ENCODE assay signal across 27 mouse cellular contexts in the genomic region with DNA sequence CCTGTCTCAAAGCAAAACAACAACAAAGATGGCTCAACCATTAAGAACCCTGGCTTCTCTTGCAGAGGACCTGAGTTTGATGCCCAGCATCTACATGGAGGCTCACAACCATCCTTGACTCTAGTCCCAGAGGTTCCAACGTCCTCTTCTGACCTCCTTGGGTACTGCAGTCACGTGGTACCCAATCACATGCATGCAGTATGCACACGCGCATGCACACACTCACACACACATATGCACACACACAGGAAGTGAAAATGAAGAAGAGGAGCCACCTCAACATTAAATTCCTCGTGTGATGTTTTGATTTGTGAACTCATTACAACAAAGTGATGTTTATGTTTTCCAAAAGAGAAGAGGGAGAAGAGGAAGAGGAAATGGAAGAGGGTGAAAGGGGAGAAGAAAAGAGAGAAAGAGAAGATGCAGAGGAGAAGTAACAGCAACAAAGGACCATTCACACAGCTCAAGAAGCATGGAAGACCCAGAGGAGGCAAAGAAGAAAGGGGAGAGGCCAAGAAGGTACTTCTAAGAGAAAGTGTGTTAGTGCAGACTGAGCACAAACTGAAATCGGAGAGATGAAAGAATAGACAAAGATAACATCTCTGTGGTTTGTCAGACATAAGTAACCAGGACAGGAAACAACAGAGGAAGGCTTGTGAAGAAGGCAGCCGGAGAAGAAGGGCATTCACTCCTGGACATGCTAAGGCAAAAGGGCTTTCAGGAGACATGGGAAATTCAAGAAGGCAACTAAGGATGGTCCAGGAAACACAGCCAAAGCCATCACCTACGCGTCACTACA. TPM values are rescaled to one million over a fixed set of nuclear protein-coding genes. Genes with fewer than 3 reads are reported as not detected.
DNase-seq lines count a peak whose midpoint lies in the region; ATAC-seq and TF ChIP-seq lines count a peak whose summit lies in the region.
"Had no signal": no experiment of that assay in that cellular context is flagged by ENCODE, and none has a peak within 500 bp of the region (broad histone marks: within the 10 kb centered on the region; RNA-seq: fewer than 3 reads in every experiment).

No protein-coding gene starts in this region.

- WGBS in neural tube, embryonic 15.5 days, result 84% methylated on average over 9 of the region's 9 CpGs

- H3K79me2 ChIP-seq in MEL (ENCODE audit: control insufficient read depth, insufficient read depth, low read length, poor library complexity), result no peaks in the 10 kb centered on the region

- H3K9ac ChIP-seq in MEL (ENCODE audit: control insufficient read depth, low read depth, low read length, poor library complexity, severe bottlenecking), result no peak overlapping the region
- H3K9ac ChIP-seq in neural tube, embryonic 15.5 days (replicated peaks), result no peak overlapping the region
- H3K9ac ChIP-seq: embryonic facial prominence, embryonic 13.5 days; forebrain, embryonic 12.5 days; hindbrain, embryonic 15.5 days; kidney, embryonic 15.5 days; liver, embryonic 13.5 days; midbrain, embryonic 13.5 days; neural tube, embryonic 13.5 days had no signal

- H3K27ac ChIP-seq in MEL (ENCODE audit: control insufficient read depth, low read depth, low read length), result no peak overlapping the region
- H3K27ac ChIP-seq in neural tube, embryonic 15.5 days (replicated peaks), result no peak overlapping the region
- H3K27ac ChIP-seq: embryonic facial prominence, embryonic 13.5 days; forebrain, embryonic 12.5 days; hindbrain, embryonic 15.5 days; kidney, embryonic 15.5 days; left cerebral cortex, adult 2 months; liver, embryonic 13.5 days; midbrain, embryonic 13.5 days; neural tube, embryonic 13.5 days; stomach, postnatal 0 days had no signal

- no peak for ATAC-seq in monocyte, adult 5-6 weeks (replicated peaks; ENCODE audit: insufficient number of reproducible peaks, low FRiP score, low TSS enrichment, poor library complexity, severe bottlenecking)
- ATAC-seq in neural tube, embryonic 15.5 days (ENCODE audit: low FRiP score), result no peak
- ATAC-seq: midbrain, embryonic 13.5 days had no signal

- DNase-seq in cerebellum, adult 9-10 months, result peak; percentile 9
- DNase-seq in cerebellum, postnatal 36 days, result no peak
- no peak for DNase-seq in MEL (ENCODE audit: low read depth, low spot score)
- peak; percentile 84 for DNase-seq in naive thymus-derived CD4-positive, alpha-beta T cell, adult 2 months (ENCODE audit: low read depth)
- DNase-seq in thymus, postnatal 4 days, result peak; percentile 50
- no peak for DNase-seq in gastrocnemius, postnatal 36 days
- DNase-seq: adrenal gland, adult 2 months; cerebellum, adult 11-12 months; cerebellum, postnatal 14 days; gastrocnemius, postnatal 25 days; kidney, adult 11 months; kidney, postnatal 4 days; liver, embryonic 13.5 days; lung, adult 2 months; right cerebral cortex, adult 18-20 months had no signal

- no peaks in the 10 kb centered on the region for H3K4me1 ChIP-seq in MEL (ENCODE audit: control insufficient read depth in 1 of 2, insufficient read depth in 2 of 2, low read length in 2 of 2)
- no peaks in the 10 kb centered on the region for H3K4me1 ChIP-seq in neural tube, embryonic 15.5 days
- H3K4me1 ChIP-seq: forebrain, embryonic 12.5 days; hindbrain, embryonic 15.5 days; kidney, embryonic 15.5 days; liver, embryonic 13.5 days; midbrain, embryonic 13.5 days; neural tube, embryonic 13.5 days had no signal

- intact Hi-C loops in gastrocnemius, postnatal 36 days (cut with DNase I), result no loop called here

- no peak overlapping the region for H3K4me2 ChIP-seq in neural tube, embryonic 15.5 days
- H3K4me2 ChIP-seq: embryonic facial prominence, embryonic 13.5 days; forebrain, embryonic 12.5 days; hindbrain, embryonic 15.5 days; kidney, embryonic 15.5 days; liver, embryonic 13.5 days; midbrain, embryonic 13.5 days; neural tube, embryonic 13.5 days had no signal

- H3K27me3 ChIP-seq in MEL (ENCODE audit: control insufficient read depth in 1 of 2, insufficient read depth in 2 of 2, low read length in 2 of 2), result peaks cover 2 to 12% of the 10 kb centered on the region in 2 experiments
- H3K27me3 ChIP-seq in neural tube, embryonic 15.5 days (replicated peaks), result no peaks in the 10 kb centered on the region; the same call in 1 of the 2 replicates
- H3K27me3 ChIP-seq: embryonic facial prominence, embryonic 13.5 days; forebrain, embryonic 12.5 days; hindbrain, embryonic 15.5 days; neural tube, embryonic 13.5 days had no signal

- no peak for TF ChIP-seq POLR2A in MEL (IDR thresholded peaks at IDR 0.05; ENCODE audit: control insufficient read depth in 1 of 2, insufficient read depth in 1 of 2, low read depth in 1 of 2, low read length in 2 of 2, poor library complexity in 1 of 2)

- H3K9me3 ChIP-seq in MEL (replicated peaks; ENCODE audit: insufficient read depth, low read length), result no peaks in the 10 kb centered on the region
- no peaks in the 10 kb centered on the region for H3K9me3 ChIP-seq in neural tube, embryonic 15.5 days (replicated peaks)
- H3K9me3 ChIP-seq: embryonic facial prominence, embryonic 13.5 days; forebrain, embryonic 12.5 days; hindbrain, embryonic 15.5 days; kidney, embryonic 15.5 days; liver, embryonic 13.5 days; midbrain, embryonic 13.5 days had no signal

- no peak overlapping the region for H3K4me3 ChIP-seq in MEL (ENCODE audit: control insufficient read depth in 1 of 2, insufficient read depth in 1 of 2, low read depth in 2 of 2, low read length in 2 of 2)
- H3K4me3 ChIP-seq in neural tube, embryonic 15.5 days (replicated peaks), result no peak overlapping the region
- H3K4me3 ChIP-seq: embryonic facial prominence, embryonic 13.5 days; erythroblast, embryonic 14.5 days; forebrain, embryonic 12.5 days; hindbrain, embryonic 15.5 days; kidney, embryonic 15.5 days; left cerebral cortex, adult 2 months; liver, embryonic 13.5 days; megakaryocyte, embryonic 14.5 days; midbrain, embryonic 13.5 days; neural tube, embryonic 13.5 days had no signal

- TF ChIP-seq RAD21 in MEL (IDR thresholded peaks at IDR 0.05; ENCODE audit: low read depth, low read length), result no peak

- TF ChIP-seq CTCF in MEL (IDR thresholded peaks at IDR 0.05 in 2 of 3, conservative IDR thresholded peaks at IDR 0.05 in 1 of 3; ENCODE audit: control insufficient read depth in 1 of 3, insufficient read depth in 1 of 3, low read depth in 2 of 3, low read length in 3 of 3, poor library complexity in 1 of 3, severe bottlenecking in 1 of 3), result no peak

- H3K36me3 ChIP-seq in MEL (ENCODE audit: control insufficient read depth in 1 of 2, insufficient read depth in 2 of 2, low read length in 2 of 2), result no peaks in the 10 kb centered on the region
- H3K36me3 ChIP-seq in neural tube, embryonic 15.5 days, result peaks cover 40% of the 10 kb centered on the region
- H3K36me3 ChIP-seq: embryonic facial prominence, embryonic 13.5 days; forebrain, embryonic 12.5 days; kidney, embryonic 15.5 days; liver, embryonic 13.5 days had no signal

- TF ChIP-seq EP300 in MEL (IDR thresholded peaks at IDR 0.05; ENCODE audit: low read depth in 1 of 2, low read length in 2 of 2), result no peak

TF ChIP-seq in MEL, 35 proteins besides CTCF, POLR2A, EP300 and RAD21:
- TF ChIP-seq USF1 (IDR thresholded peaks at IDR 0.05; ENCODE audit: low read depth, low read length), result peak; percentile 63
- TF ChIP-seq SMC3 (IDR thresholded peaks at IDR 0.05; ENCODE audit: low read depth, low read length), result no peak
TF ChIP-seq in MEL: peak in this region for 1.

RNA-seq across cellular contexts. Expression of gene Sema4f, which starts 17.9 kb away (rescaled TPM):
- 0.03 and 0.04 TPM in 2 replicates for total RNA-seq in MEL (2012; rRNA removed)
- polyA plus RNA-seq in MEL (2012; ENCODE audit: insufficient read depth in 1 of 2, insufficient read length in 2 of 2, low read depth in 1 of 2, low replicate concordance in 2 of 2, missing spikeins in 1 of 2), result under 1 TPM in 1 of 2 experiments, not detected in 1; 0.01 TPM
- total RNA-seq in gastrocnemius, postnatal 36 days (2021), result under 1 TPM; 0.10 to 0.15 TPM
- total RNA-seq in monocyte, adult 5-6 weeks (2017), result not detected in 3 replicates
- polyA plus RNA-seq in neural tube, embryonic 15.5 days (2015; fragmentation: Nextera tagmentation; extraction: Ambion mirVana), result 24.3 and 26.1 TPM in 2 replicates
- polyA plus RNA-seq: erythroblast, embryonic 14.5 days had no signal

RNA-seq across cellular contexts. Expression of gene M1ap, which starts 25.1 kb away (rescaled TPM):
- 3.9 and 6.2 TPM in 2 replicates for total RNA-seq in MEL (2012; rRNA removed)
- polyA plus RNA-seq in MEL (2012; ENCODE audit: insufficient read depth in 1 of 2, insufficient read length in 2 of 2, low read depth in 1 of 2, low replicate concordance in 2 of 2, missing spikeins in 1 of 2), result 1 to 10 TPM in 1 of 2 experiments, not detected in 1; 6.3 TPM
- not detected for total RNA-seq in gastrocnemius, postnatal 36 days (2021)
- total RNA-seq in monocyte, adult 5-6 weeks (2017), result 1.8 TPM in 1 of 3 replicates, not detected in the others
- polyA plus RNA-seq in neural tube, embryonic 15.5 days (2015; fragmentation: Nextera tagmentation; extraction: Ambion mirVana), result 0.20 TPM in 1 of 2 replicates, not detected in the other
- total RNA-seq: adrenal gland, adult 2 months; gastrocnemius, postnatal 25 days; left cerebral cortex, adult 2 months had no signal
- polyA plus RNA-seq: adrenal gland, adult 2 months; forebrain, embryonic 12.5 days; midbrain, embryonic 13.5 days; neural tube, embryonic 13.5 days had no signal

Comparison
In these comparisons a context has a peak if more than half of its experiments do, and no peak if none do; other contexts are left out.
1. DNase-seq: peak in cerebellum, adult 9-10 months (single experiment), naive thymus-derived CD4-positive, alpha-beta T cell, adult 2 months (single experiment) and thymus, postnatal 4 days (single experiment); none in cerebellum, postnatal 36 days (0 of 2), MEL (single experiment) and gastrocnemius, postnatal 36 days (0 of 2).